Mouse (Mus musculus): Measurements from ENCODE around the gene Gm11127. TPM values are rescaled to one million over a fixed set of nuclear protein-coding genes. Genes with fewer than 3 reads are reported as not detected.
"Not testable (repeated sequence)": the region's sequence is repeated elsewhere in the genome, so short reads cannot be mapped to it uniquely, and the experiment has no call there.

Gene Gm11127
- polyA plus RNA-seq, 1 experiment = not detected

GRCm38 (mm10) chr17:36060829-36061228 is 2.7 kb upstream of the Gm11127 start:
- H3K36me3 ChIP-seq (ENCODE audit: control insufficient read depth) = no peaks in the 10 kb centered on the region
- H3K4me1 ChIP-seq (ENCODE audit: control insufficient read depth) = no peaks in the 10 kb centered on the region
- TF ChIP-seq TAL1 (IDR thresholded peaks at IDR 0.05; ENCODE audit: low read length) = no peak
- TF ChIP-seq GATA1 (IDR thresholded peaks at IDR 0.05; ENCODE audit: low read length) = no peak
- H3K27me3 ChIP-seq (ENCODE audit: control insufficient read depth) = no peaks in the 10 kb centered on the region; the same call in 1 of the 2 replicates
- no peaks in the 10 kb centered on the region for H3K9me3 ChIP-seq (ENCODE audit: control insufficient read depth, low read length)
- H3K4me3 ChIP-seq (replicated peaks) = no peak overlapping the region

DNA sequence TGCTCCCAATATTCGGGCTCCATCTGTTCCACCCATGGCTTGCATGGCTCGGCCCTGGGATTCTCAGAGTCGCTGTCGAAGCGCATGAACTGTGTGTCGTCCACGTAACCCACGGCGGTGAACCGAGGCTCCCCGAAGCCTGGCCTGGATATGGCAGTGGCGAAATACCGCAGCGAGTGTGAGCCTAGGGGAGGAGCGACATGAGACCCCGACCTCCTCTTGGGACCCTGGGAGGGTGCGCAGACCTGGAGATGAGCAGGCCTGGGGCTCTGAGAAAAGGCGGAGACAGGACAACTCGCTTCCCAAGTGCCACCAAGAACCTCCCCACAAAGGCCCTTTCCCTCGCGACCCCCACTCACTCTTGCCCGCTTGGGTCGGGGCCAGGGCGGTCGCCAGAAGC is 244 bp downstream of the Gm11127 start:
- H3K4me1 ChIP-seq (ENCODE audit: control insufficient read depth); H3K36me3 ChIP-seq (ENCODE audit: control insufficient read depth); H3K4me3 ChIP-seq (replicated peaks); H3K27me3 ChIP-seq (ENCODE audit: control insufficient read depth); H3K9me3 ChIP-seq (ENCODE audit: control insufficient read depth, low read length): not testable (repeated sequence)

- TF ChIP-seq GATA1 (IDR thresholded peaks at IDR 0.05; ENCODE audit: low read length) (no peak), TAL1 (IDR thresholded peaks at IDR 0.05; ENCODE audit: low read length) (no peak)
- Histone ChIP-seq H3K27me3 (ENCODE audit: control insufficient read depth) (no peaks in the 10 kb centered on the region), H3K36me3 (ENCODE audit: control insufficient read depth) (no peaks in the 10 kb centered on the region), H3K9me3 (ENCODE audit: control insufficient read depth, low read length) (no peaks in the 10 kb centered on the region), H3K4me3 (replicated peaks) (peak overlapping the region; percentile 62), H3K4me1 (ENCODE audit: control insufficient read depth) (peaks cover 12% of the 10 kb centered on the region)
Measured at GRCm38 (mm10) chr17:36043286-36043685, 14.9 kb downstream of the Gm11127 start.

DNA sequence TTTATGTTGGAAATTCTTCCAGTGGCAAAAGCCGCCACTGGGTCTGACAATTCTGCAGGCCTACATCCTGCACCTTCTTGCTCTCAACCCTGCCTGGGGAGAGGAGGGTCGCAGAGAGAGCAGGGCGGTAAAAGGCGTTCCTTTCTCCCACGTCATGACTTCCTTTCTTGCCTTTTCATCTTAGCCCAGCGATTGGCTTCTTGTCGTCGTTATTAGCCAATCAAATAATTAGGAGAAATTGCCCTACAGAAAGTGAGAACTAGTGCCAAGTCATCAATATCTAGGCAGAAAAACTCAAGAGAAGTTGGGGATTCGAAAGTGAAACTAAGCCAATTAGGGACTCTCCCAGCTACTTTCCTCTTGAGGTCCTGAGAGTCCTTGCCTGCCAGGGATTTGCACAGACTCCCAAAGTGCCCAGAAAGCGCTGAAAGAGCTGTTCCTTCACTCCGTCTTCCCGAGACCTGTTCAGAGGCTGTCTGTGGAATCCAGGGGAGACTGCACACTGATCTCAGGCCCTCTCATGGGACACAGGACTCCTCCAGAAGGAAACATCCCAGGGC is 15.5 kb downstream of the Gm11127 start, which contains the start of the genes H2-T22 and Gm6034:
Gene H2-T22, minus strand, starts transcription at position 138 of the 560 bp plus-strand sequence.
Gene Gm6034, plus strand, starts transcription at position 352 of the 560 bp plus-strand sequence.
- not testable (repeated sequence) for H3K9me3 ChIP-seq (ENCODE audit: control insufficient read depth, low read length); H3K36me3 ChIP-seq (ENCODE audit: control insufficient read depth); H3K27me3 ChIP-seq (ENCODE audit: control insufficient read depth)
- Histone ChIP-seq H3K4me1 (ENCODE audit: control insufficient read depth) (peaks cover 12% of the 10 kb centered on the region), H3K4me3 (replicated peaks) (peak within 1 kb of the TSS; percentile 62)

- not testable (repeated sequence) for H3K9me3 ChIP-seq (ENCODE audit: control insufficient read depth, low read length); H3K36me3 ChIP-seq (ENCODE audit: control insufficient read depth); H3K27me3 ChIP-seq (ENCODE audit: control insufficient read depth)
- Histone ChIP-seq H3K4me1 (ENCODE audit: control insufficient read depth) (peaks cover 12% of the 10 kb centered on the region), H3K4me3 (replicated peaks) (peak overlapping the region; percentile 48)
Measured at GRCm38 (mm10) chr17:36042055-36042454, 16.1 kb downstream of the Gm11127 start.

- not testable (repeated sequence) for H3K36me3 ChIP-seq (ENCODE audit: control insufficient read depth); H3K4me3 ChIP-seq (replicated peaks); H3K9me3 ChIP-seq (ENCODE audit: control insufficient read depth, low read length); H3K27me3 ChIP-seq (ENCODE audit: control insufficient read depth)
- H3K4me1 ChIP-seq (ENCODE audit: control insufficient read depth) = peaks cover 12% of the 10 kb centered on the region
Measured at GRCm38 (mm10) chr17:36040604-36041003, 17.6 kb downstream of the Gm11127 start.

- not testable (repeated sequence) for H3K27me3 ChIP-seq (ENCODE audit: control insufficient read depth); H3K4me3 ChIP-seq (replicated peaks); H3K9me3 ChIP-seq (ENCODE audit: control insufficient read depth, low read length); H3K36me3 ChIP-seq (ENCODE audit: control insufficient read depth)
- peaks cover 11% of the 10 kb centered on the region for H3K4me1 ChIP-seq (ENCODE audit: control insufficient read depth)
Measured at GRCm38 (mm10) chr17:36036126-36036525, 22.0 kb downstream of the Gm11127 start.

GRCm38 (mm10) chr17:36035010-36035638 is 23.0 kb downstream of the Gm11127 start:
- H3K4me1 ChIP-seq (ENCODE audit: control insufficient read depth) = peaks cover 18% of the 10 kb centered on the region
- H3K36me3 ChIP-seq (ENCODE audit: control insufficient read depth); H3K9me3 ChIP-seq (ENCODE audit: control insufficient read depth, low read length); H3K4me3 ChIP-seq (replicated peaks); H3K27me3 ChIP-seq (ENCODE audit: control insufficient read depth): not testable (repeated sequence)

GRCm38 (mm10) chr17:36034524-36034923 is 23.6 kb downstream of the Gm11127 start:
- not testable (repeated sequence) for H3K36me3 ChIP-seq (ENCODE audit: control insufficient read depth); H3K27me3 ChIP-seq (ENCODE audit: control insufficient read depth); H3K4me3 ChIP-seq (replicated peaks); H3K9me3 ChIP-seq (ENCODE audit: control insufficient read depth, low read length)
- peaks cover 21% of the 10 kb centered on the region for H3K4me1 ChIP-seq (ENCODE audit: control insufficient read depth)

- H3K27me3 ChIP-seq (ENCODE audit: control insufficient read depth) = not testable (repeated sequence)
Measured at GRCm38 (mm10) chr17:36032351-36032875, 25.8 kb downstream of the Gm11127 start, which contains the start of gene H2-T23. TSS of gene H2-T23 (minus strand) at chr17:36032855.

GRCm38 (mm10) chr17:36031583-36032331 is 26.4 kb downstream of the Gm11127 start:
- Histone ChIP-seq H3K4me1 (ENCODE audit: control insufficient read depth) (peaks cover 34% of the 10 kb centered on the region), H3K36me3 (ENCODE audit: control insufficient read depth) (peaks cover 15% of the 10 kb centered on the region), H3K4me3 (replicated peaks) (peak overlapping the region; percentile 58)
- H3K27me3 ChIP-seq (ENCODE audit: control insufficient read depth); H3K9me3 ChIP-seq (ENCODE audit: control insufficient read depth, low read length): not testable (repeated sequence)

More at GRCm38 (mm10) chr17:36032351-36032875, 25.8 kb downstream of the Gm11127 start, which contains the start of gene H2-T23:
- H3K4me3 ChIP-seq (replicated peaks) = peak within 1 kb of the TSS; percentile 65
- H3K4me1 ChIP-seq (ENCODE audit: control insufficient read depth) = peaks cover 34% of the 10 kb centered on the region
- H3K9me3 ChIP-seq (ENCODE audit: control insufficient read depth, low read length) = not testable (repeated sequence)
- peaks cover 15% of the 10 kb centered on the region for H3K36me3 ChIP-seq (ENCODE audit: control insufficient read depth)

- Histone ChIP-seq H3K4me3 (replicated peaks) (peak overlapping the region; percentile 58), H3K36me3 (ENCODE audit: control insufficient read depth) (peaks cover 22% of the 10 kb centered on the region), H3K4me1 (ENCODE audit: control insufficient read depth) (peaks cover 40% of the 10 kb centered on the region)
- not testable (repeated sequence) for H3K27me3 ChIP-seq (ENCODE audit: control insufficient read depth); H3K9me3 ChIP-seq (ENCODE audit: control insufficient read depth, low read length)
Measured at GRCm38 (mm10) chr17:36030703-36031582, 27.2 kb downstream of the Gm11127 start.

Measured in erythroblast, embryonic 14.5 days (primary cell).